Mouse (Mus musculus) cerebellum, adult 2 months (tissue): ENCODE measurements at regions not wholly inside any gene's neighbourhood (a gene's known extent, or its start where the extent isn't known, plus 50 kb on each side); places are given as distances from the start of the nearest gene placed in this dataset.

Experiments
- CTCF ChIP-seq: fragments of 200-500 bp; IDR thresholded peaks from 2 replicates; pipeline ENCODE4 v1.5.1; 2011; ENCODE audit warnings: low read depth, mild to moderate bottlenecking, control low read depth, low read length, moderate library complexity, borderline replicate concordance; ENCODE audit not compliant: insufficient read depth
- POLR2A ChIP-seq: fragments of 200-500 bp; IDR thresholded peaks from 2 replicates; pipeline ENCODE4 v1.6.1; 2011; ENCODE audit warnings: low read length, control low read depth, borderline replicate concordance; ENCODE audit not compliant: insufficient read depth

DNA sequence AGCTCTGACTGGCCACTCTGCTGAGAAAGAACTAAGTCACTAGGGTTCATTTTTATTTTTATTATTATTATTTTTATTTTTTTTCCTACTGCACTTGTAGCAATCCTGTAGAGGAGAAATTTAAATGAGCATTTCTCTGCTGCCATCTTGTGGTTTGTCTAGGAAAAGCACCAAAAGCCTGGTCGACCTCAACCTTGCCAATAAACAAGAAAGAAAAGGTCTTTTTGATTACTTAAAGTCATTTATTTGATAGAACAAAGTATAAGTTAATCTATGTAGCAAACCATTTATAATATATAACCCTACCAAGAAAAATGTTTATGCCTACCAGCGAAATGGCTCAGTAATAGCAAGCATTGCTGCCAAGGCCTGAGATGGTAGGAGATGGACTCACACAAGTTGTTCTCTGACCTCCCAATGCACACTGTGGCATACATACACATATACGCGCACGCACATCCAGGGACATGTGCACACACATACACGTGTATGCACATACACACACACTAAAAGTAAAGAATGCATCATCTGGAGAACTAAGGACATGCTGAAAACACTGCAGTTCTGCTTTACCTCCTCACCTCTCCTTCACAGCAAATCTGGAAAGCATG is 566.1 kb downstream of the 1700064H15Rik start:
- TF ChIP-seq CTCF, result peak; percentile 25; the same call in 1 of the 2 replicates
- TF ChIP-seq POLR2A, result no peak
